Mouse (Mus musculus) bone marrow macrophage, adult 2 months (primary cell): ENCODE measurements around the gene Snapc2.

Experiments used
- CTCF ChIP-seq: IDR thresholded peaks from 2 replicates; pipeline ENCODE4 v1.5.1; 2012; ENCODE audit warnings: low read depth, mild to moderate bottlenecking, low read length, moderate library complexity
- POLR2A ChIP-seq: IDR thresholded peaks from 2 replicates; pipeline ENCODE4 v1.6.1; 2012; ENCODE audit warnings: mild to moderate bottlenecking, low read depth, low read length, borderline replicate concordance

- TF ChIP-seq CTCF (no peak), POLR2A (no peak)
Measured at GRCm38 (mm10) chr8:4211097-4211496, 41.8 kb upstream of the Snapc2 start.
